Mouse (Mus musculus) spleen, postnatal 14 days (tissue): ENCODE data around the gene Bri3.

ENCODE experiments used
- DNase-seq, 2 experiments: peaks; one replicate each; pipeline ENCODE4 v3.0.0; 2021 to 2022; ENCODE audit warnings: low spot score in 2 of 2

Bri3 gene

DNA sequence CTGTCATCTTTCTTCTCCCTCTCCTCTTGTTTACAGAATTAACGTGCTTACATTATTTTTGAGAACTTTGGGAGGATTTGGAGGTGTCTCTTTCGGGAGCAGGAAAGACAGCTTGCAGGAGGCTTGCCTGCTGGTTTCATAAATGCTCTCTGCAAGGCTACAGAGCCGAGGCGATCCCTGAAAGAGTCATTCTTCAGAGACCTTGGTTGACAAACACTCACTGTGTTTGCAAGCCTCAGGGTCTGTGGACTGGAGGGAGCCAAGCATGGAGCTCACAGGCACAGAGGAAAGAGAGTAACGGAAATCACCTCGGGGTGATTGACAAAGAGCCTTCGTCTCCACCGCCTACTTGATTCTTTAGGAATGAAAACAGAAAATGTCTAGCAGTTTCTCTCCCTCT is 175.8 kb downstream of the Bri3 start:
- DNase-seq: no peak

DNA sequence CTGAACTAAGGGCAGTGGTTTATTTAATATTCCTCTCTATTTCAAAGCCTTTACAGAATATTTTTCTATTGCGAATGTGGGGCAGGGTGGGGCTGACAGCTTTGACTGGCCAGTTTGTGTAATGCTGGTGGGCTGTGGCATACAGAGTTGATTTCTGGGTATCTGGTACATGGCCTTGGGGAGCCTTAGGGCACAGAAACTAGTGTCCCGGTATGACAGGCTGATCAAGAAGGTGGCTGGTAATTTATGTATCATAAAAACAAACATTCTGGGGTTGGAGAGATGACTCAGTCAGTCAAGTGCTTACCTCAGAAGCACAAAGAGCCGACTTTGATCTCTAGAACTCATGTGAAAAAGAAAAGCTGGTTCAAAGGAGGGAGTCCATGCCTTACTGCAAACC is 182.5 kb downstream of the Bri3 start:
- no peak for DNase-seq

DNA sequence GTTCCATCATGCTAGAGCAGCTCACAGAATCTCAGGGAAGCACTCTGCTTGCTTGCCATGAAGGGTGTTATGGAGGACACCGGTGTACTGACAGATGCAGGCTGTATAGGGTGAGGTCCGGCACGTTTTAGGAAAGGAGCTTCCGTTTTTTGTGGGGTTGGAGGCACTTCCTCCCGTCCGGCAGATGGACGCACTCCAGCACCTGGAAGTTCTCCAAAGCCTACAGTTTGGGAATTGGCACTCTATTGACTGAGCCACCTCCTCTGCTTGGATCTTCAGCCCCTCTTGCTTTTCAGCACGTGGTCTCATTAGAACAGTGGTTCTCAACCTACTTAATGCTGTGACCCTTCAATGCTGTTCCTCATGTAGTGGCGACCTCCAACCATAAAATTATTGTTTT is 183.6 kb downstream of the Bri3 start:
- no peak for DNase-seq

DNA sequence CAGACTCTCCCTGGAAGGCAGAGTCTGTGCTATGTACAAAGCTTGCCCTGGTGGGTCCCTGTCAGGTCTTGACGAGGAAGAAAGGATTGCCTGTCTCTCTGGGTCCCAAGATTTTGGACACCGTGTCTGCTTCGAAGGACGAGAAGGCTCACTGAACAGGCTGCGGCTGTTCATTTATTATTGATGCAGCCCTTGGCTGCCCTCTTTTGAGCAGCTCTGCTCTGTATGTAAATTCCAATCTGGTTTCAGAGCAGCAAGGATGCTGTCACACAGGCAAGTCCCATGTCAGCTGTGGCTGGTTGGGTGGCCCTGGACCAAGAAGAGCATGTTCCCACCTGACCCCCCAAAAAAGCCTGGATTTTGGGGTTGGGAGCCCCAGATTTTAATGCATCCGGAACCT is 187.2 kb downstream of the Bri3 start:
- no peak for DNase-seq

DNA sequence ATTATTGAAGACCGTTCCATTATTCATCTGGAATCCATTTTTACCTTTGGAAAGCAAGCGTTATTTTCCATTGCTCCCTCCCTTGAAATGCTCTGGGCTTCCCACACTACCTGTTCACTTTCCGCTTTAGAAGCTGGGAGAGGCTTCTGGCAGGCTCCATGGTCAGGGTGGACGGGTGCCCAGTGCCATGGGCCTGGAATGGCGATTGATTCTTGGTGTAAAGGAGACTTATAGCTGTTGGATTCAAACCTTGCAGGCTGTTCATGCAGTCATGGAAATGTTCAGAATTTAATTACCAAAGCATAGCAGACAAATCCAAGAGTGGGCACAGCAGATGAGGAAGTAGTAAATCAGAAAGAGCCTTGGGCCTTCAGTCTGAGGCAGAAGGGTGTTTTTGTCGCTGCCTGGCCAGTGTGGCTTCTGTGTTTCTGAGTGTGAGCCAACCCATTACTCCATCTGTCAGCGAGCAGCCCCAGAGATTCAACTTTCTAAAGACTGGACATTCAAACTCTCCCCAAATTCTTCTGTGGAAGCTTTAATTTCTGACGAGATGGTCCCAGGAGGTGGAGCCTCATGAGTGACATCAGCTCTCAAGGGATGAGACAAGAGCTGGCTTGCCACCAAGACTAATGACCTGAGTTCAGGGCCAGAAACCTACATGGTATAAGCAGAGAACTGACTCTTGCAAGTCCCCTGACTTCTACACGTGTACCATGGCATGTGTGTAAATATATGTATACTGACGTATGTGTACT is 195.2 kb downstream of the Bri3 start:
- no peak for DNase-seq

DNA sequence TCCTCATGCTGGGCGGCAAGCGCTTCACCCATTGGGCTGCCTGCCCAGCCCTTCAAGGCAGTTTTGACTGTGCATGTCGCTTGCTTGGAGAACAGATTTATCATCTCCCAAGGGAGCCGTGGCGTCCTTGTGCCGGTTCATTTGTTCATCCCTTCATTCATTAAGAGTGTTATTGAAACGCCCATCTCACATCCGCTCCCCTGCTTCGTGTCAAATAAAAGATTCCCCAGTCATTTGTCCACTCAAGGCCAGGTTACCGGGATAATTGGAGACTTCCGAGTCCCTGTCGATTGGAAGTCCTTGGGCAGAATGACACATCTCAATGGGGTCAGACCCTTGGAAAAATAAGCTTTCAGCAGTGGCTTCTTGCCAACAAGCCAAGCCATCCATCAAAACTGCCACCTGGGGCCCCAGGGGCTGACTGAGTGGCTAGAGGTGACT is 197.6 kb downstream of the Bri3 start:
- no peak for DNase-seq

DNA sequence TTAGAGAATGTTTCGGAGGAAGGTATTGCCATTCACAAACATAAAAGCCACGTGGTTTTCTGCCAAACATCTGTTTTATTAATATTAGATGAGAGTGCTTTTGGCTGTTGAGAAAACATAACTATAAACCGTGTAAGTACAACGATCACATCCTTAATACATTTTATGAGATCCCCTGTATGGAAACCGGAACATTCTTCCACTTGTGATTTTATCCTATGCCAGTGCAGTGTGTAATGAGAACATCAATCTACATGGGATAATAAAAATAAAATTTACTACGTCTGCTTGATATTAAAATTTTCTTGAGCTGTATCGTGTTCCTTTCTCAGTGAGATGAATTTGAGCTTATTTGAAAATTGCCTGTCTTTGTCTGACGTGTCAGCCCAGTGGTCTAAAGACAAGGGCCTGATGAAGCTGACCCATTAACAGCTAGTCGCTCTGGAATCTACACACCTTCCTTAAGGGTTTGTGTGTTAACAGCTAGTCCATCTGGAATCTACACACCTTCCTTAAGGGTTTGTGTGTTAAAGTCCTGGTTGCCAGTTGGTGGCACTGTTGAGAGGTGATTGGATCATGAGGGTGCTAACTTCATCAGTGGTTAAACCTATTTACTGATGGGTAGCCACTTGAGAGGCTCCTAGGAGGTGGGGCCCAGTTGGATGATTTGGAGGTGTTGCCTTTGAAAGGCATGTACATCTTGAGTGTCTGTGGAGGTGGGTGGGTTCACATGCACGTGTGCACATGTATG is 202.4 kb downstream of the Bri3 start:
- DNase-seq: no peak

DNA sequence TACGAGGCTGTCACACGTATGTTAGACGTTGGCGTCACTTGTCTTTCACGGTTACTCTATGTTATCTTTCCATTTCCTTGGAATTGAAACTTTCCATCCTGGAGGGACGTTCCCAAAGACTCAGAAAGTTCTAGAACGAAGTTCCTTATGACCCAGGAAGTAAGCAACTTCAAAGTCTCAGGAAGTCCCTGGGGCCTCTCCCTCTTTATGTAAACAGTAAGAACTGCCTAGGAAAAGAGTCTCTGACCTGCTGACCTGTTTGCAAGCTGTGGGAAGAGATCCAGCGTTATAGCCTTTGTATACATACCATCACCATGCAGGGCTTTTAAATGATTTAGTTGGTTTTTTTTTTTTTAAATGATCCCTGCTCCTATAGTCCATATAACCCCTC is 203.0 kb downstream of the Bri3 start:
- no peak for DNase-seq

DNA sequence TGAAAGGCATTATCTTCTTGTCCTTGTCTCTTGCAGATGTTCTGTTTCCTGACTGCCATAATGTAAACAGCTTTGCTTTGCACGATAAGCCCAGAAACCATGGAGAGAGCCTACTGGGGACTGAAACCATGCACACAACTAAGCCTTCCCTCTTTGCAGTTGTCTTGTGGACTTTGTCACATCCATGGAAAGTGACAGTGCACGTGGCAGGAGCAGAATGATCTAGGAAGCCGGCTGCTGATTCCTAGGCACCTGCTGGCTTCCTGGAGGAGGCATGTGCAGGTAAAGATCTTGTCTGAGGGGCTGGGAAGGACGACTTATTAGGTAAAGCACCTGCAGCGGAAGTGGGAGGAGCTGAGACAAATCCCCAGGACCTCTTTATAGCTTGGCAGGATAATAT is 203.7 kb downstream of the Bri3 start:
- no peak for DNase-seq

DNA sequence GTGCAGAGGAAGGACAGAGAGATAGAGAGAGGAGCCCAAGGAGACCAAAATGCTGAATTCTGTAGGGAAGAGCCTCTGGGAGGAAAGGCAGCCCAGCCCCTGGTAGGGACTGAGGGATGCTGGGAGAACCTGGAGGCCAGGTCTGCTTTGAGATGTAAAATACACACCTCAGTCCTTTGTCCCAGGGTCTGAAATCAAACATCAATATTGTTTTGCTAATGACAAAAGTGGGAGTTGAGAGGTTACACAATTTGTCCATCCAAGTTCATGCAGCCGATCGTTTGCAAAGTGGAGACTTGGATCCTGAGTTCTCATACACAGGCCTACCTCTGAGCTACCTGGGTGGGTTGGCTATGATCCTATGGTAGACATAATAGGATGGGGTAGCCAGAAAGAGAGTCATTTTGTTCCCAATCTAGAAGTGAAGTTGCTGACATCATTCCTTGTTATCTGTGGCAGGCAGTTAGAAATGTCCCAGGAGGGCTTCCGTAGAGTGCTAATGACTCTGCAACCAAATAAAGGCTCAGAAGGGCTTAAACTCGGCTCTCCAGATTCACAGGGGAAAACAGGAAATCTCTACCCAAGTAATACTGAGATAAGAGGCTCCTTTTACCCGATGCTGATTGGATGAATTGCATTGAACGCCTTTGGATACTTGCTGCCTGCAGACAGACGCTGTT is 208.7 kb downstream of the Bri3 start:
- DNase-seq: no peak

DNA sequence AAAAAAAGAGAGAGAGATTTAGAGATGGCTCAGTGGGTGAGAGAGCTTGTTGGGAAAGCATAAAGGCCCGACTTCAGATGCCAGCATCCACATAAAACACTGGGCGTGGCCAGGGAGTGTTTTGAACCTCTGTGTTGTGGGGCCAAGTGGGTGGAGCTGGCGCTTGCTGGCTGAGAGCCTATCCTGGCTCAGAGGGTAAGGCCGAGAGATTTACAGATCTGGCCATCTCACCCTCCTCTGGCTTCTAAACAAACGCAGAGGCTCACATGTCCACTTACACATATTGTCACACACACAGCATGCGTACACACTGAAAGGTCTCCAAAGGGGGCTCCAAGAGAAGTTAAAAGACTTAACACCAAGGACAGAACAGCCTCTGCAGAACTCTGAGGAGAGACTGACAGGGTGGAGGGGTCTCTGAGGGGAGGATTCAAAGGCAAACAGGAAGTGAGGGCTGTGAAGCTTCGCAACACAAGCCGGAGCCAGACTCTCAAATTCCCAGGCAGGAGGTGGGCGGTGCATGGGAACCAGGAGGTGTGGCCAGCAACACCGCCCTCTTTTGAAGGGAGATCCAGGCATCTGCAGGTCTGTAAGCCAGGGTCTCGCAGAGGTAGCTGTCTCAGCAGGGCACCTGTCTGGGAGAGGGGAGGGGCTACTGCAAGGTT is 213.5 kb downstream of the Bri3 start:
- DNase-seq: no peak

DNA sequence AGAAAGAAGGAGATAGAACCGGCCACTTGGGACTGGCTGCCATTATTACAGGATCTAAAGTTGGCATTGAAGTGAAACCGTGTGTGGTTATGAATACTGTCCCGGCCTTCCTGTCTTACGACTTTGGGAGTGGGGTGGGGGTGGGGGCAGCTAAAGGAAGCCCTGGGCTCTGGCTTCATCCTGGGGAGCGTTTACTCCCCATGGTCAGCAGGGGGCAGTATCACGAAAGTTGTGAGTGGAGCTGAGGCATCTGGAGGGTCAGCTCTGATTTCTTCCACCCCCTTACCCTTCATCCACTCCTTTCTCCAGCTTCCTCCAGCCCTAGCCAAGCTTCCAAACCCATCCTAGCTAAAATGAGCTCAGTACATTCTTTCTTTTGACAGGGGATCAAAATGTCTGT is 222.8 kb downstream of the Bri3 start:
- no peak for DNase-seq

DNA sequence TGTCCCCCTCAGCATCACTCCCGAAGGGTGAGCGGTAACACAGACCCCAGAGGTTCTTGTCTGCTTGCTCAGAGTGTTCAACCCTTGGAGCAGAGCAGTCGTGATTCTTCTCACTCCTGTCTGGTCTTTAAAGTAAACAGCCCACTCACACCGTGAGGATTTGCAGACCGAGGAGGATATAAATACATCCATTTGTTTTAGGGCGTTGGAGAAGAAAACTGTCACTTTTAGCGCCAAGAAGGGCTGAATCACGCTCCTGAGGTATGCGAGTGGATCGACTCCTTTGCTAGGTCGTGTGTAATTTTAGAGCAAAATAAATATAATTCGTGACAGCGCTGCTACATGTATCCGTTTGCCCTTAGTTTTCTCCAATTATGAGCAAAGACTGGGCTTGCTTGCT is 228.8 kb downstream of the Bri3 start:
- no peak for DNase-seq

DNA sequence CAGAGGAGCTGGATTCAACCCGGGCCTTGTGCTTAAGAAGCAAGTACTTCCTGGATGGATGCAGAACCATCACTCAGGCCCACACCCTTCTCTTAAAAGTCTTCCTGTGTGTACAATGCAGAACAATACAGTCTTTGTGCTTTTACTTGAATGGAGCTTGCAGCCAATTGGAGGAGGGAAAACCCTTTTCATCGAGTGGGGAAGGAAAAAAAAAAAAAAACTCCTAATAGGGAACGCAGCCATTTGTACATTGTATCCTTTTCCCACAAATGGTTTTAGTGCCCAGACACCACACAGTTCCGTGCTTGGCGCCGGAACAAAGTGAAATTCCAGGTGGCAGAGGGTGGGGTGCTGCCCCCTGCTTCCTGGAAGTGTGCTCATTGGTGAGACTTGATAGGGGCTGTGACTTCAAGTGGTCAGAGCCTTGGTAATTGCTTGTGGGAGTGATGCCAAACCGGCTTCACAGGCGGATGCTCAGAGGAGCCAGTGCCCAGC is 235.5 kb downstream of the Bri3 start:
- DNase-seq: no peak

DNA sequence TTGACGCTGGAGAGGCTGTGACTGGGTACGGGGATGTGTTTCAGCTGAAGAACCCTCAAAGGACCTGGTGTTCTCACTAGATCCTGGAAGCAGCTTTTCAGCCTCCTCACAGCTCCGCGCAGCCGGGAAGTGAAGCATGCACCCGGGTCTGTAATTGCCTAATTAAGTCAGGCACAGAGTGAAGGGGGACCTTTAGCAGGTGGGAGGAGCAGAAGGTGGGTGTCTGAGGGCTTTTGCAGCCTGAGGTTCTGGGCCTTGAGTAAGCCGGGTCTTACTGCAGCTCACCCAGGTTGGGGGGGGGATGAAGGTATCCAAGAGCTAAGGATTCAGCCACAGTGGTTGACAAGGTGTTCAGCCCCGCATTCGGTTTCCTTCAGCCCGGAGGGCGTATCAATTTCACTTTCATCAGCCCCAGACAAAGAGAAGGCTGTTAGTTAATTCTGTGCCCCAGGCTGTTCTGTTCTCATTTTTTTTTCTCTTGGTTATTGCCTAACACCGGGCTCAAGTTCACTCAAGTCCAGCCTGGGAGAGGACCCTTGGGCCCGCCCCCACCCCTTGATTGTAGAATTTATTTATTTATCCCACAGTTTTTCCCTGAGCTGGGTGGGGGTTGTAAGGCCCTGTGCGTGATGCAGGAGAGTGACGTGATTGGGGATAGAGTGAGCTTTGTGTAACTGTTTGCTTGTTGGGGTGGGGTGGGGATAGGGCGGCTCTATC is 239.6 kb downstream of the Bri3 start:
- no peak for DNase-seq

DNA sequence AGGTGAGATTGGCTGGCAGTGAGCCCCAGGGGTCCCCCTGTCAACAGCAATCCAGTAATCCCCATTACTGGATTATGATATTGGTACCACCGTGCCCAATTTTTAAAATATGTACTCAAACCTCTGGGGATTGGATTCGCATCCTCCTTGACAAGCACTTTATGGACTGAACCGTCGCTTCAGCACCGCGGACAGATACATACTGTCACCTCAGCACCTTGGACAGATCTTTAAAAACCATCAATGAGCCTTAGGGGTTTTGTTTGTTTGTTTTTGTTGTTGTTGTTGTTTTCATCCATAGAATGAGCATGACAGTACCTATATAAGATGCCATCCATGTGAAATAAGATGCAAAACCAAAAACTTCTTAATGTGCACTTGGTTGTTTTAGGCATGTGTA is 247.1 kb downstream of the Bri3 start:
- no peak for DNase-seq
